Mouse (Mus musculus) adrenal gland, adult (tissue): ENCODE data around the gene Pofut2.

Experiments
- DNase-seq, 2 experiments: peaks; one replicate each; pipeline ENCODE4 v3.0.0; 2022 to 2023; ENCODE audit warnings: low spot score in 1 of 2; ENCODE audit not compliant: inconsistent age in 2 of 2

The Pofut2 gene

DNA sequence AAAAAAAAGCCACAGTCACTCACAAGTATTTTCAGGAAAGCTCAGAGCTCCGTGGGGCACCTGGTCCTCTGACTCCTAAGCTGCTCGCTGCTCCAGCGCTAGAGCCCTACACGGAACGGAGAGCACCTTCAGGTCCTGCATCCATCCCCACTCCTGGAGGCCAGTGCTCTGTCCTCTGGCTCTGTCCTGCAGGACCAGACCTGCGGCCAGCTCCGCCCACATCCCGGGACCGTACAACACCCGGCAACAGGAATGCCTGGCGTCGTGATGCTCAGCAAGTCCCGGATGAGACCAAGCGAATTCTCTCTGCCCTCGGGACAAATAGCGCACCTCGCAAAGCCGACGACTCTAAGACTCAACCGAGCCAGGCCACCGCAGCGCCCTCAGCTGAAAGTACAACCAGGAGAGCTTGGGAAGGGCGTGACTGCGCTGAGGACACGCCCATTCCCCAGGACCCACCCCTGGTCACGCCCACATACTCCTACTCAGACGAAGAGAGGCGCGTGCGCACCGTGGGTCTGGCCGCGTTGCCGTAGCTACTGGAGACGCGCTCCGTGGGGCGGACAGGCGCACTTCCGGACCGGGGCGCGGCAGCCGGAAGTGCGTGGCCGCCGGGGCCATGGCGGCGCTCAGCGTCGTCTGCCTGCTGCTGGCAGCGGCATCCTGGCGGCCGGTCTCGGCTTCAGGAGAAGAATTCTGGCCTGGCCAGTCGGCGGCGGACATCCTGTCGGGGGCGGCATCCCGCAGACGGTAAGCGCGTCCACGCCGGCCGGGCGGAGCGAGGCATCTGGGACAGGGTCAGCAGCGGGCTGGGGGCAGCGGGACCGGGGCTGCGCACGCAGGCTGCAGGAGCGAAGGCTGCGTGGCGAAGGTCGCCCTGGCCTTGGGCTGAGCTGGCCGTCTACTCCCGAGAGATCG, at the start of gene Pofut2:
Pofut2 (plus strand) TSS at position 515 of the 918 bp plus-strand sequence.
- peak; percentile 97 for DNase-seq

DNA sequence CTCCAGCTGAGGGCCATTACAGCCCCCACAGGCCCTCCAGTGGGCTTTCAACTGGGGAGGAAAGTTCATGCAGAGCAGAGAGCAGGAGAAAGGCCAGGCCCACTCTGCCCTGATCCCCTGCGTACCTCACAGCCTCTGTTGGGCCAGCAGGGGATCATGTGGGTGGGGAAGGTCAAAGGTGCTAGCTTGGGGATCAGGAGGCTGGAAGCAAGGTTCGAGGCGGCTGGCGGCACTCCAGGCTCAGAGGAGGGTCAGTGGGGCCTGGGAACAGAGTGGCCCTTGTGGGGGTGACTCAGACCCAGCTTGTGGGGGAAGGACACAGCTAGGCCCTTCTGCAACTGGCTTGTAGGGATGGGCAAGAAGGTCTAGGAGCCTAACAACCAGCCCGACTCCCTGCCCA, 49.8 kb upstream of the Pofut2 start:
- DNase-seq, result peak; percentile 44 to 85

DNA sequence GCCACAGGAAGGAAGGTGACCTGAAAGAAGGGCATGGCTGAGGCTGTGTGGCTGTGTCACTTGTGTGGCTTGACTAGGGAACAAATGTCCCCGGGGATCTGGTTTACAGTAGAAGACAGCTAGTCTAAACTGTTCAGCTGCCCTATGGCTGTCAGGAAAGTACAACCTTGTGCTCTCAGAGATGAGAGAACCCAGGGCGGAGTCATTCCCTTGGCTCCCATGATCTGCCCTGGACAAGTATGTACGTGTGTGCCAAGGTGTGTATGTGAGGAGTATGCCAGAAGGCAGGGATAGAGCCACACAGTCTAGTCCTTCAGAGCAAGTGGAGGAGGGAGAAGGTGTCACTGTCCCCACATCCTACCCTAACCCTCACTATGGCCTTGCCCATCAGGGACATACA, 48.4 kb upstream of the Pofut2 start:
- DNase-seq, result peak in 1 of 2 experiments; percentile 48

DNA sequence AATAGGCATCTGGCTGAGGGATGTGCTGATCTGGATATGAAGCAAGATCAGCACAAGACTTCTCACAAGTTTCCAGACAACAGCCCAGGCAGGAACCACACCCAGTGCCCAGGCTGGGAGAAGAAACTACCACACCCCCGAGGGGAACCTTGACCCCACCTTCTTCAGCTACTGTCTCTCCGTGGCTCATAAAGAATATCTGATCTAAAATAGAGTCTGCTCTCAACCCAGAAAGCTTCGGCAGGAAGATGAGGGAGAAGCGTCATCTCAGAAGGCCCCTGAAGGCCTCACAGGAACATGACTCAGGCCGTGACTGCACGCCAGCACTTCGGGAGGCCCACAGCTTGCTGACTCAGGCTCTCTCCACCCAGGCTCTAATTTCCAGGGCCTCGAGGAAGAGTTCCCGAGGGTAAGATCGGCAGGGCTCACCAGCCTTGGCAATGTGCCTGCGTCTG, 47.9 kb upstream of the Pofut2 start:
- peak; percentile 91 to 93 for DNase-seq

DNA sequence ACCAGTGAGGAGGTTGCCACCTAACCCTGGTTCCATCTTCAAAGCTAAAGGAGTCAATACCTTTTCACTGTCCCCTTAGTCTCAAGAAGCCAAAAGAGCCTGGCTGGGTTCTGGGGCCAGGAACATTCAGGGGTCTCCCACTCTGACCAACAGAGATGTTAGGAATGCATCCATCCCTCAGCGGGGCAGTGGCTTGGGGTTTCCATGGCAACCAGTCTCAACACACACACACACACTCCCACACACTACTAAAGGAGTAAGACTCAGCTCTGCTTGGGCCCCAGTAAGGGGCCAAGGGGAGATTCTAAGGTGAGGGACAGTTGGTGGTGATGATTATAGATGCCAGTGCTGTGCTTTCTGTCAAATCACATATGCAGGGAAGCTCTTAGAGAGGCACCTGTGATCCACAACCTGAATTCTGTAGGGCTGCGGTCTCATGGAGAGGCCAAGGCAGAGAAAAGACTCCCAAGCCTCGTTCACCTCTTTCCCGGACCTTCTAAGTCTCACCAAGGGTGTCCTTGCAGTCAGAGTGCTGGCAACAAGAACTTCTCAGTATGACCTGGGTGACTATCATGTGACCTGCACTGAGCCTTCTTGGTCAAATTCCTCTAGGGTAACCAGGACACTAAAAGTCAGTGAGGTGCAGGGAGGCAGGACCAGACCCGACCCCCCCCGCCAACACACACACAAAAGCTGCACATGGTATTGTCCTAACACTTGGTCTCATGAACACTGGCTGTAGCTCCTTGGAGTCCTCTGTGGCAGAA, 46.5 kb upstream of the Pofut2 start:
- DNase-seq, result no peak

DNA sequence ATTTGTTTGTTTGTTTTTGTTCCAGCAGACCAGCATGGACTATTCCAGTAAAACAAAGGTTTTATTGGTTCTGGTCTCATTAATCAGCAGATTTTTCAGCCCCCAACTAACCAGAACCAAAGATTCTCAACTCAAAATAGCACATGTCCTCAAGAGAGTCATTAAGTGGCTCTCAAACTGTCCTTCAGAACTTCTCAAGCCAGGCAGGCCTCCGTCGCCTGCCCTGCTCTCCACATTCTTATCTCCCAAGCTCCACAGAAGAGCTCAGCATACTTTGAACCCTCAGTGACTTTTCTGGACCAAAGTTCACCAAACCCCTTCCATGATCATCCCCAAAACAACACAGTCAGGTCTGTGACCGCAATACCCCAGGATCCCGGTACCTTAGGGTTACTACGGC, 45.5 kb upstream of the Pofut2 start:
- DNase-seq, result no peak

DNA sequence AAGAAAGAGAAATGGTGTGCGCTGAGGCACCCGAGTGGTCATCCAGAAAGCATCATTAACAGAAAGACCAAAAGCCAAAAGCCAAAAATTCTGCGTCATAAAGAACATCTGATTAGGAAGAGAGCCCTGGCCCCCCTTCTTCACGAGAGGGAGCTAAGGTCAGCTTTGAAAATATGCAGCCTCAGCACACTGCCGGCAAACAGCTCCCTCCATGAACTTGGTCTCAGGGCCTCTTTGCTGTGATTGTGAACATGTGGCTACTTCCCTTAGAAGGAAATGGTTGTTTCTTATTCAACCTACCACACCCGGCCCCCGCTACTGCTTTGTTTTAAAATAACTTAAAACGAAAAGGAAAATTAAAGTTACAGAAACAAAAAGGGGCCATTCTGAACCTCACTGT, 44.4 kb upstream of the Pofut2 start:
- peak; percentile 52 to 64 for DNase-seq

DNA sequence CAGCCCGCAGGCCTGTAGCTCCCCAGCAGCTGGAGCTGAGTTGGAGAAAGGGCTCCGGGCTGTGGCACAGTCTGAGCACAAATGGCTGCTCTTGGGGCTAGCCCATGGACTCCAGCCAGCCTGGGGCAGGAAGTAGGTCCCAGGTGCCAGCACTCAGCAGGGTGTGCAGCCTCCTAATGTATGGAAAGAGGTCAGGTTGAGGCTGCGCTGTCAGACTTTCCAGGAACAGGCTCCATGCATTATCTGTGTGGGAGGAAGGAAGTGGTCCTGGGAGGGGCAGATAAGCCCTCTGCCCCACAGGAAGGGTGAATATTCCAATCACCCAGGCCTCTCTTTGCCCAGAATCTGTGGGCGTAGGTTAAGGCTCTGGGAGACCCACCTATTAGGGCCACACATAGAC, 43.4 kb upstream of the Pofut2 start:
- DNase-seq, result no peak

DNA sequence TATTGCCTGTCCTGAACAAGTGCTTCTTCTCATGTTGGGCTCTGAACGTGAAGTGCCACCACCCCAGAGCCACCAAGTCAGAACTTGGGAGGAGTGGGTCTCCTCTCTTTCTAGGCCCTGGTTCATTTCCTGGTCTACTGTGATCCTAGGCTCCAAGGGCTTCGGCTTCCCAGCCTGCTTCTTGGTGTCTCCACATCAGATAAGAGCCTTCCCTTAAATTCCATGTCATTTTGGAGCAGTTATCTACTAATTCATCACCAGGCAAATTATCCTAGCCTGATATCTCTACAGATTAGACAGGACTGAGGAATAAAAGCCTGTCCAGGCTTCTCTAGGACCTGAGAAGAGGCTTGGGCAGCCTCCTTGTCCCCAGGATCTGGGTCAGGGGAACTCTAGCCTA, 42.7 kb upstream of the Pofut2 start:
- DNase-seq, result no peak

DNA sequence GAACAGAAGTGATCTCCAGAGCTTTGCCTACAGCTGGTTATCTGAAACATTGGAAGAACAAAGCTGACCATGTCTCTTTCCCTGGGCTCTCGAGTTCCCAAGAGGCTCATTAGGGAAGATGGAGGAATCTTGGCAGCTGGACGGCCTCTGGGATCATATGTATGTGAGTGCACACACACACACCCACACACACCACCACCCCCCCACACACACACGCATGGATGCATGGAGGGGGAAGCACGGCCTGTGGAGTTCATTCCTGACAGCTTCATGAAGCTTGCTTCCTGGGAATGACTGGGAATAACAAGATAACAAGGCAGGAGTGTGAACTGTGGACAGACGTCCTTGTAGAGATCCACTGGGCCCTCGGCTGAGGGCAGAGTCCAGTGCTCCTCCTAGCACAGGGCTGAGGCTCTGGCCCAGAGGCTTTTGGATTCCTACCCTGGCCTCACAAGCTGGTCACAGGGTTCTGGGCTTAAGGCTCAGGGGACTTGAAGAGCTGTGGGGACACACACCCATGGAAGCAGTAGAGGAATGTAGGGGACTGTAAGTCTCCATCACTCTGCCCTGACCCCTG, 41.8 kb upstream of the Pofut2 start:
- DNase-seq, result no peak

DNA sequence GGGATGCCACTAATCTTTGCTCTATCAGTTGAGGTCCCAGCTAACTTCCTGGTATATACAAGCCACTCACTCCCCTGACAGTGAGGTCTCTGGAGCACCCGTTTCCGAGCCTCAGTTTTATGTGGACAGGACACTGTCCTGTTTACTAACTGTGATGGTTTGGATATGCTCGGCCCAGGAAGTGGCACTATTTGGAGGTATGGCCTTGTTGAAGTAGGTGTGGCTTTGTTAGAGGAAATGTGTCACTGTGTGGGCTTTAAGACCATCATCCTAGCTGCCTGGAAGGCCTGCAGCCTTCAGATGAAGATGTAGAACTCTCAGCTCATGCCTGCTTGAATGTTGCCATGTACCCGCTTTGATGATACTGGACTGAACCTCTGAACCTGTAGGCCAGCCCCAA, 41.0 kb upstream of the Pofut2 start:
- DNase-seq, result no peak

DNA sequence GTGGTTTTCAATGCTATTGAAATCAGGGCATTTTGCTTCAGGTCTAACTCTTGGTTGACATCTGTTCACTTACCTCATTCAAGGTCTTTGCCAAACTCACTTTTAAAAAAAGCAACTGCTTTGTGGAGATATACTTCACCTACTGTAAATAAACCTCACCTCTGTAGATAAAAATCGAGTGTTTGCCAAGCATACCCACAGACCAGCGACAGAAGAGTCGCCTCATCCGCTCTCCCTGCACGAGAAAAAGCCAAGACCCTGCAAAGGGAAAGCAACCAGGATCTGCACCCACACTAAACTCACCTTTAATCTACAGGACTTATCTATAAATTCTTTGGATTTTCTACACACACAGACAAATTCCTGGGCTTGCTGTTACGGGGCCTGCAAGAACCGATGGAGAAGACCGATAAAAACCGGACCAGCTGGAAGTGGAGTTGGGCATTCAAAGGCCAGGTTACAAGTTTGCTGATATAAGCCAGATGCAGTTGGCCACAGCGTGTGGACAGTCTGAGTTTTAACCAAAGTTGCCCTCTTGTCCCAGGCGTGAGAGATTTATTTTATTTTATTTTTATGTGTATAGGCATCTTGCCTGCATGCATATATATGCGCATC, 39.5 kb upstream of the Pofut2 start:
- no peak for DNase-seq

DNA sequence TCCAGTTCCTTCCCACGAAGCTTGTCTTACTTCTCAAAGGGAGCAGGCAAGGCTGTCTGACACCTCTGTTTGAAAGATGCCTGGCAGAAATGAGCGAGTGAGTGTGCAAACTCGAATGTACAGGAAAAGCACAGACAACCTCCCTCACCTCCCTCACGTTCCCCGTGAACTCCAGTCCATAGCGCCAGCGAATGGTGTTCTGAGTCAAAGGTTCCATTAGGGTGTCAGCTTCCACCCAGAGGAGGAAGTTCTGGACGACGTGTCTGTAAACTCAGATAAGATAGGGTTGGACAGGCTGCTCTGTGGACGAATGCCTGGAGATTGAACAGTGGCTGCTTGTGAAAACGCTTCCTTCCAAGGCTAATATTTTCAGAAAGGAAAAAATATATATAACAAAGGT, 37.9 kb upstream of the Pofut2 start:
- DNase-seq, result peak in 1 of 2 experiments; percentile 46

DNA sequence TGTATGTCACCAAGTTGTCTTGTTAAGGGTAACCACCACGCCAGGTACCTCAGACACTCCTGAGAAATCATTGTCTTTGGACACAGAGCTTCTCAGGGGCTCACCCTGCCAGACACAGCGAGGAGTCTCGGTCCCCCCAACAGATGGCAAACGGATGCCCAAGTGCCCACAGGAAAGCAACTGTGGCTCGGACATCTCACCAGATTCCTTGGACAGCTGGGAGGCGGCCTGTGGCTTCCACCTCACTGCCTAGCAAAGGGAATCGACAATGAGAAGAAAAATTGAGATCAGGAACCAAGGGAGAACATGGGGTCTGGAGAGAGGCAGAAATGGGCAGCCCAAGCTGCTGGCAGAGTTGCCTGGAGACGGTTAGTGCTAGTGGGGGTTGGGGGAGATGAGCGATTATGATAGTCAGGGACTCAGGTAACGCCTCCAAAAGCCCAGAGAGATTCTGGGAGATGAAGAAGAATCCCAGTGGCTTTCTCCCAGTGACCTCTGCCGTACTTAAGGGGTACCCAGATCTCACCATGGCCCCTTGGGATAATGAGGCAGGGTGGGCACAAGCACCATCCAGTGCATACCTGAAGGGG, 36.0 kb upstream of the Pofut2 start:
- DNase-seq, result no peak

DNA sequence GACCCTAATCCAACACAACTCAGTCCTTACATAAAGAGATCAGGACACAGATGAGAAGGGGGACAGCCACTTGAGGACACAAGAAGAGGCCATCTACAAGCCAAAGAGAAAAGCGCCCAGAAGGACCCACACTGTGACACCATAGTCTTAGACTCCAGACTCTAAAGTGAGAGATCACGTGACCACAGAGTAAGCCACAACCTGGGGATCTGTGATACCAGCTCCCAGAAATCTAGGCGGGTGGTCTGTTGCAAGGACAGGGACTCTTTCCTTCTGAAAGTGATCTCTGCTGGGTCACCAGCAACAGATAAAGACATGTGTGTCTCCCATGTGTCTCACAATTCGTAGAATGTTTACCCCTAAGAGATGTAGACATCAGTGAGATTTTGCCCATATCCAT, 34.6 kb upstream of the Pofut2 start:
- no peak for DNase-seq

DNA sequence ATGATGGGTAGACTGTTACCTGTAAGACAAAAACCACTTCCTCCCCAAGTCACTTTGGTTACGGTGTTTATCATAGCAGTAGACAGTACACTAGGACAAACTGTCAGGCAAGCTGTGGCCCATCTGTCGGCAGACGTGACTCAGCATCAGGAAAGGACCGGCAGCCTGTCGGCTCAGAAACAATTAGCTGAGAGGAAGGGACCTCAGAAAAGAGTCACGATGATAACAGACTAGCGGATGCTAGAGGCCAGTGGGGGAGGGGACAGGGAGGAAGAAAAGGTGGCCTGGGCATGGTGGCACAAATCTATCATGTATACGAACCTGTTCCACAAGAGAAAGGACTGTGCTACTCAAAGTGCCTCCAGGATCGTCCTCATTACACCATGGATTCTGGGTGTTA, 33.6 kb upstream of the Pofut2 start:
- peak in 1 of 2 experiments; percentile 54 for DNase-seq

DNA sequence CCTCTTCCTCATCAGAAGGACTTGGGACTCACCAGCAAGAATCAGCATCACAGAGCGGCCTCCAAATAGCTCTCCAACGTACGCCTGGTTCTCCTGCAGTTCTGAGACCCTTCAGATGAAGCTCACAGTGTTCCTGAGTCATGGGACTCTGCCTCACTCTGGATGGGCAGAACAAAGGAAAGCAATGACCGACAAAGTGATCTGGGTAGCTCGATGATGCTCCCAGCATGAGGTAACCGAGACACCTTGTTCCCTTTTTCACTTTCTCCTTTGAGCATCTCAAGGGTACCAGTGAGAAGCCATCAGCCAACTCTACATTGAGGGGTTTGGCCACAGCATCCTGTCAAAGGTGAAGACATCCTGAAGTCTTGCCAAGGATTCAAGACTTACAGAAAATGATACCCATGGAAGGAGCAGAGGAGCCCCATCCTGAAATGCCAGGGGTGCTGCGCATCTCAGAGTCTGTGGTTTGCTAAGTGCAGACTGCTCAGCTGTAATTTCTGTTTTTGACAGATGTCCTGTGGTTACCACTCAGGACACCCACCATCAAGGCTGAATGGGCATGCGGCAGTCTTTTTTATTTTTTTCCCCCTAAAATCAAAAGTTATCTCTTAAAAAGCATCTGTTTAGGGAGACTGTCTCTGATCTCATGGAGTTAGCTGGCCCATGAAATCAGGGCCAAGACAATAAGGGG, 32.9 kb upstream of the Pofut2 start:
- DNase-seq, result no peak

DNA sequence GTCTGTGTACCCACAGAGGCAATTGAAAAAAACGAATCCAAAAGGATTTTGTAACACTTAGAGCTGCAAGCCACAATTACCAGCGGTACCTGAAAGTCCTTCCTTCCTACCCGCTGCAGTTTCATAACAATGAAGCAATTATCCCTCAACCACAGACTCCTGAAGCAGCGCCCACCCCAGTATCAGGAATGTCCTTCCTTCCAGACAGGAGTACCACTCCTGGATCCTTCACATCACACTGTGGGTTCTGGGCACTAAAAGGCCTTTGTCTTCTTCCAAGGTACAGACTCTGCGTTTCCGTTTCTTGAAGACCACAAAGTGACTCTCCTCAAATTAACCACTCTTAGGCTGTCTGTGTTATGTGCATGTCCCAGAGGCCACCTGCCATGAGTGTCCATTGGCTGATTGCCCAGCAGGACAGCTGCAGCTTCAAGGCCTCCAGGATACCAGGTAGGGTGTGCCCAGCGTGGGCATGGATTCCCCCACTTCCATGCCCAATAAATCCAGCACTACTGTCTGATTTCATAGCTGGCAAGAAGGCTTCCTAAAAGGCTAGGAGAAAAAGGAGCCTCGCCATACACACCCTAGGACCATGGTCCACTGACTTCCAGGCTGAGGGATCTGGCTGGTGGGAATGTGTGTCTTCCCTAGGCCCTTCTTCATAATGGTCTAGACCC, 32.2 kb upstream of the Pofut2 start:
- DNase-seq, result peak in 1 of 2 experiments; percentile 60

DNA sequence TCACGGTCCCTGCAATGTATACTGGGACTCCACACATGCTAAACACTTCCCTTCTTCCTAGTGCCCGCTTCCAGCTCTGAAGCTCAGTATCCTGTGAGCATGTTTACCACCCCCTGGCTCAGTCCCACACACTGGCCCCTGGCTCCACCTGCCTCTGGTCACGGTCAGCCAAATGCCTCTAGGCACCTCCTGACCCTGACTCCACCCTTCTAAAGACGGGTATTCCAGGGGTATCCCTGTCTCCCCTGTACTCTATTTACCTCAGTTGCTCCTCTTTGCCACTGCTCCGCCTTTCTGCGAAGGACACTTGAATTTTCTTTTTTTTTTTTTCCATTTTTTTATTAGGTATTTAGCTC, 31.7 kb upstream of the Pofut2 start:
- no peak for DNase-seq
